Mouse (Mus musculus): ENCODE results near the gene Sdf4. TPM values are rescaled to one million over a fixed set of nuclear protein-coding genes. Genes with fewer than 3 reads are reported as not detected.

Gene Sdf4
- polyA plus RNA-seq, 1 experiment: 142 TPM

DNA sequence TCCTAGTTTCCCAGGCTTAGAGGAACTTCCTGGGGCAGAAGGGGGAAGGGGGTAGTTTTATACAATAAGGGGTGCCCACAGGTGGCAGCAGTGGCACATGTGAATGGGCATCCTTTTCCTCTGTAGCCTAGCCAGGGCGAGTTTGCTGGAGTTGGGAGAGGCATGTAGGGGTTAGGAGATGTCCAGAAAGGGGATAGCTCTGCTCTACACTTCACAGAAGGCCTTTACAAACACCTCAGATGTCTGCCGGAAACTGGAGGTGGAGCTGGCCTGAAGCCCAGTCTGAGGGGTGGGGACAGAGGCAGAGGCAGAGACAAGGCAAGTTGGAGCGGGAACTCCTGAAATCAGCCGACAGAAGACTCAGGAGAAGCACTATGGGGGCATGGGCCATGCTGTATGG, 33.3 kb downstream of the Sdf4 start, which contains the start of gene Tnfrsf18:
TSS of gene Tnfrsf18 (plus strand) at position 152 of the 400 bp plus-strand sequence.
- H3K4me3 ChIP-seq (replicated peaks; ENCODE audit: insufficient read depth, low read depth, low read length): no peak within 1 kb of the TSS
- DNase-seq: peak in 1 of 2 experiments; percentile 25
- TF ChIP-seq CTCF (IDR thresholded peaks at IDR 0.05; ENCODE audit: borderline replicate concordance, insufficient read depth, low read depth, low read length) (no peak), POLR2A (IDR thresholded peaks at IDR 0.05; ENCODE audit: borderline replicate concordance, insufficient read depth, low read length) (no peak)
- H3K4me1 ChIP-seq (ENCODE audit: control insufficient read depth, insufficient read depth, low read length): peaks cover 16% of the 10 kb centered on the region; the same call in 1 of the 2 replicates
- 22% methylated on average over 4 of the region's 4 CpGs for WGBS
- no peak within 1 kb of the TSS for H3K27ac ChIP-seq (ENCODE audit: insufficient read depth, low read length)
- H3K27me3 ChIP-seq (ENCODE audit: control insufficient read depth, insufficient read depth, low read length): no peaks in the 10 kb centered on the region

GRCm38 (mm10) chr4:156028580-156028979, 35.9 kb downstream of the Sdf4 start:
- WGBS: 88% methylated on average over 7 of the region's 7 CpGs
- H3K27ac ChIP-seq (ENCODE audit: insufficient read depth, low read length): no peak overlapping the region
- no peak for TF ChIP-seq CTCF (IDR thresholded peaks at IDR 0.05; ENCODE audit: borderline replicate concordance, insufficient read depth, low read depth, low read length)
- TF ChIP-seq POLR2A (IDR thresholded peaks at IDR 0.05; ENCODE audit: borderline replicate concordance, insufficient read depth, low read length): no peak
- no peak overlapping the region for H3K4me3 ChIP-seq (replicated peaks; ENCODE audit: insufficient read depth, low read depth, low read length)
- DNase-seq: no peak
- H3K4me1 ChIP-seq (ENCODE audit: control insufficient read depth, insufficient read depth, low read length): peaks cover 21% of the 10 kb centered on the region
- no peaks in the 10 kb centered on the region for H3K27me3 ChIP-seq (ENCODE audit: control insufficient read depth, insufficient read depth, low read length)

GRCm38 (mm10) chr4:156030651-156031118, 38.0 kb downstream of the Sdf4 start:
- Histone ChIP-seq H3K4me3 (replicated peaks; ENCODE audit: insufficient read depth, low read depth, low read length) (peak overlapping the region; percentile 84), H3K4me1 (ENCODE audit: control insufficient read depth, insufficient read depth, low read length) (peaks cover 21% of the 10 kb centered on the region), H3K27me3 (ENCODE audit: control insufficient read depth, insufficient read depth, low read length) (no peaks in the 10 kb centered on the region), H3K27ac (ENCODE audit: insufficient read depth, low read length) (peak overlapping the region; percentile 64)
- DNase-seq: peak; percentile 28
- TF ChIP-seq CTCF (IDR thresholded peaks at IDR 0.05; ENCODE audit: borderline replicate concordance, insufficient read depth, low read depth, low read length) (no peak), POLR2A (IDR thresholded peaks at IDR 0.05; ENCODE audit: borderline replicate concordance, insufficient read depth, low read length) (no peak)
- 13% methylated on average over 9 of the region's 9 CpGs for WGBS

GRCm38 (mm10) chr4:156031255-156031592, 38.6 kb downstream of the Sdf4 start:
- no peak for DNase-seq

DNA sequence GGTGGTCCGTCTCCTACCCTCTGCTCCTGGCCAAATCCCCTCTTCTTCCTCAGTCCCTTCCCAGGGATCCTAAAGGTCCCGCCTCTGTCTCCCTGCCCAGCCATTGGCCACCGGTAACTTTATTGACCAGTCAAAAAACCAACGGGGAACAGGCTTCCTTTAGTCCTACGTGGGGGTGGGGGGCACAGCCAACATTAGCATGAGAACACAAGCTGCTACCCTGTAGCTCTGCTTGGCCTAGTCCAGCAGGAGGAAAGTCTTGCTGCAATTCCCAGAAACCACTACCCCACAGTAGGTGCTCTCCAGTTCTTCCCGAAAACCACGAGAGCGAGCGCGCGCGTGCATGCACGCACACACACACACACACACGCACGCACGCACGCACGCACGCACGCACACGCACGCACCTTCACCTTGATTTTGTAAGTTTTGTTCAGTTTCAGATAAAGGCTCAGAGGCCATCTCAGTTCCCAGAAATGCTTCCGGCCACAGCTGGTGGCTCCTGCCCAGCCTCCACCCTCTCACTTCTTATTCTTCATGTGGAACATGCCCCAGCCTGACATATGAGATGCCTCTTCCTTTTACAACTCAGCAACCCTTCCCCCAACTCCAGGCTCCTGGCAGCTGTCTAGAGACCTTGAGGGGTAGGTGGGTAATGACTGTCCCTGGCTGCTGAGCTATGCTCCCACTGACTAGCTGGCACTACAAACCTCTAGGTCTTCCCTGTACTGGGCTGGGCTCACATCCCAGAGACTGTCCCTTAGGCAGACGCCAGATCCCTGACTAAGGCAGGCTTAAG, 39.1 kb downstream of the Sdf4 start:
- Histone ChIP-seq H3K4me3 (replicated peaks; ENCODE audit: insufficient read depth, low read depth, low read length) (peak overlapping the region; percentile 84), H3K27ac (ENCODE audit: insufficient read depth, low read length) (peak overlapping the region; percentile 64), H3K27me3 (ENCODE audit: control insufficient read depth, insufficient read depth, low read length) (no peaks in the 10 kb centered on the region), H3K4me1 (ENCODE audit: control insufficient read depth, insufficient read depth, low read length) (peaks cover 13% of the 10 kb centered on the region)
- TF ChIP-seq CTCF (IDR thresholded peaks at IDR 0.05; ENCODE audit: borderline replicate concordance, insufficient read depth, low read depth, low read length) (no peak), POLR2A (IDR thresholded peaks at IDR 0.05; ENCODE audit: borderline replicate concordance, insufficient read depth, low read length) (peak; percentile 79)
- peak; percentile 89 to 91 for DNase-seq
- WGBS: under 1% methylated on average over 24 of the region's 24 CpGs

More at GRCm38 (mm10) chr4:156031255-156031592, 38.6 kb downstream of the Sdf4 start:
- H3K27ac ChIP-seq (ENCODE audit: insufficient read depth, low read length): peak overlapping the region; percentile 64
- H3K4me1 ChIP-seq (ENCODE audit: control insufficient read depth, insufficient read depth, low read length): peaks cover 16% of the 10 kb centered on the region
- peak overlapping the region; percentile 84 for H3K4me3 ChIP-seq (replicated peaks; ENCODE audit: insufficient read depth, low read depth, low read length)
- 5% methylated on average over 7 of the region's 7 CpGs for WGBS
- no peaks in the 10 kb centered on the region for H3K27me3 ChIP-seq (ENCODE audit: control insufficient read depth, insufficient read depth, low read length)
- TF ChIP-seq POLR2A (IDR thresholded peaks at IDR 0.05; ENCODE audit: borderline replicate concordance, insufficient read depth, low read length) (no peak), CTCF (IDR thresholded peaks at IDR 0.05; ENCODE audit: borderline replicate concordance, insufficient read depth, low read depth, low read length) (no peak)

DNA sequence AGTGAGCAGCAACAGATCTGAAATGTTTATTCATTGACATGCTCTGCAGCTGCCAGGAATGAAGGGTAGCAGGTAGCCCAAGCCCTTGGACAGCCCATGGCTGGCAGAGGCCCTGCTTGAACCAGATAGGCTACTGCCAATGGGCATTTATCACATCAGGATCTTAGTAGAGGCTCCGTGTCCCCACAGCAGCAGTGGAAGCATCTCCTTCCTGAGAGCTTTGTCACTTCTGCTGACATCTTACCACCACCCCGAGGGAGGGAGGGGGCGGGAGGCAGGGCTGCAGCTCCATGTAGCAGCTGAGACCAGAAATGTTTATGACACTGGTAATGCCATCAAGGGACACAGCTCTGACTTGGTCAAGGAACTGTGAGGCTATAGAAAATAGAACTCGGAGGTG, 40.2 kb downstream of the Sdf4 start:
- peaks cover 13% of the 10 kb centered on the region for H3K4me1 ChIP-seq (ENCODE audit: control insufficient read depth, insufficient read depth, low read length)
- no peak for TF ChIP-seq CTCF (IDR thresholded peaks at IDR 0.05; ENCODE audit: borderline replicate concordance, insufficient read depth, low read depth, low read length)
- TF ChIP-seq POLR2A (IDR thresholded peaks at IDR 0.05; ENCODE audit: borderline replicate concordance, insufficient read depth, low read length): no peak
- no peak for DNase-seq
- 83% methylated on average over 4 of the region's 4 CpGs for WGBS
- peak overlapping the region; percentile 64; the same call in 1 of the 2 replicates for H3K27ac ChIP-seq (ENCODE audit: insufficient read depth, low read length)
- no peaks in the 10 kb centered on the region for H3K27me3 ChIP-seq (ENCODE audit: control insufficient read depth, insufficient read depth, low read length)
- H3K4me3 ChIP-seq (replicated peaks; ENCODE audit: insufficient read depth, low read depth, low read length): no peak overlapping the region

DNA sequence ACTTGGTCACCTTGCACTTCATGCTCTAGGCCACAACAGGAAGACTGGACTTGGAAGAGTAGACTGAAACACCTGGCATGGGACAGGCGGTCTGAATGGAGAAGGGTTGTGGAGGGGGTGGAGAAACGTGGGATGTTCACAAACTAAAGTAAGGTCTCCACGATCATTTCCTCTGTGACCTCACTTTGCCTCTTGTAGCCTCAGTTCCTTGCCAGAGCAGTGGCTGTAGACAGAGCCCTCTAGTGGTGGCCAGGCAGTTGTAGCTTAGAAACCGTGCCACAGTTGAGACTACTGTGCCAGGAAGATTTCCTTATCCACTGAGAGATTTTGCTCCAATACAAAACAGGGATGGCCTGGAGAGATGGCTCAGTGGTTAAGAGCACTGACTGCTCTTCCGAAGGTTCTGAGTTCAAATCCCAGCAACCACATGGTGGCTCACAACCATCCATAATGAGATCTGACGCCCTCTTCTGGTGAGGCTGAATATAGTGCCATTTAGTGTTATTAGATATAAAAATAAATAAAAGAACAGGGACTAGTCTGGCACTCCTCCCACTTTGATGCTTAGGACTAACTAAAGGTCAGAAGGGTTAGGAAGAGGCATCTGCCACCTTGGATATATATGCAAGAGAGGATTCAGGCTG, 40.9 kb downstream of the Sdf4 start:
- DNase-seq: peak; percentile 47 to 58
- Histone ChIP-seq H3K27ac (ENCODE audit: insufficient read depth, low read length) (no peak overlapping the region), H3K4me1 (ENCODE audit: control insufficient read depth, insufficient read depth, low read length) (peaks cover 13% of the 10 kb centered on the region), H3K27me3 (ENCODE audit: control insufficient read depth, insufficient read depth, low read length) (no peaks in the 10 kb centered on the region), H3K4me3 (replicated peaks; ENCODE audit: insufficient read depth, low read depth, low read length) (no peak overlapping the region)
- WGBS: 32% methylated on average over 6 of the region's 6 CpGs
- TF ChIP-seq POLR2A (IDR thresholded peaks at IDR 0.05; ENCODE audit: borderline replicate concordance, insufficient read depth, low read length) (no peak), CTCF (IDR thresholded peaks at IDR 0.05; ENCODE audit: borderline replicate concordance, insufficient read depth, low read depth, low read length) (peak; percentile 54)

Measured in cerebellum, adult 2 months (tissue).